Mouse (Mus musculus): ENCODE data around the gene Gm21586. TPM values are rescaled to one million over a fixed set of nuclear protein-coding genes. Genes with fewer than 3 reads are reported as not detected.

Gm21586 gene
- not detected in 4 replicates for total RNA-seq (2023)

GRCm38 (mm10) chr4:42439078-42439477 is at the start of gene Gm21586:
Gene Gm21586, plus strand, starts transcription at chr4:42439378.

GRCm38 (mm10) chr4:42466452-42466851 is 27.3 kb downstream of the Gm21586 start, which contains the start of gene Gm2163:
Gene Gm2163, plus strand, starts transcription at chr4:42466752.

Other genes with a start within 250 kb of the Gm21586 start
- not detected in 4 replicates for gene Gm10600, start 198.7 kb upstream of the Gm21586 start, total RNA-seq (2023)
- gene Ccl21b, start 183.6 kb upstream of the Gm21586 start, total RNA-seq (2023) = not detected in 4 replicates
- gene Gm21953, start 145.1 kb upstream of the Gm21586 start, total RNA-seq (2023) = not detected in 4 replicates
- gene Fam205a3, start 121.0 kb upstream of the Gm21586 start, total RNA-seq (2023) = not detected in 4 replicates
- gene Gm2163, start 27.4 kb downstream of the Gm21586 start, total RNA-seq (2023) = not detected in 4 replicates
- not detected in 4 replicates for gene Fam205a2, start 88.8 kb downstream of the Gm21586 start, total RNA-seq (2023)
- not detected in 4 replicates for gene Gm10591, start 172.8 kb downstream of the Gm21586 start, total RNA-seq (2023)
- not detected in 4 replicates for gene Gm2564, start 190.3 kb downstream of the Gm21586 start, total RNA-seq (2023)
- not detected in 4 replicates for gene Ccl27b, start 215.9 kb downstream of the Gm21586 start, total RNA-seq (2023)
- not detected in 4 replicates for gene Il11ra2, start 222.5 kb downstream of the Gm21586 start, total RNA-seq (2023)

Data from B cell, adult 62 days (primary cell).